Mouse (Mus musculus) thymus, adult 2 months (tissue): ENCODE measurements around the gene Lgr4.

ENCODE experiments used
- CTCF ChIP-seq: fragments of 200-500 bp; IDR thresholded peaks from 2 replicates; pipeline ENCODE4 v1.5.1; 2012; ENCODE audit warnings: mild to moderate bottlenecking, control low read depth, low read length, moderate library complexity, borderline replicate concordance; ENCODE audit not compliant: control insufficient read depth, poor library complexity, insufficient read depth; ENCODE audit errors: extremely low read depth
- POLR2A ChIP-seq: fragments of 200-500 bp; IDR thresholded peaks from 2 replicates; pipeline ENCODE4 v1.6.1; 2012; ENCODE audit warnings: mild to moderate bottlenecking, low read length, control low read depth, moderate library complexity; ENCODE audit not compliant: control insufficient read depth, poor library complexity, insufficient read depth; ENCODE audit errors: extremely low read depth

DNA sequence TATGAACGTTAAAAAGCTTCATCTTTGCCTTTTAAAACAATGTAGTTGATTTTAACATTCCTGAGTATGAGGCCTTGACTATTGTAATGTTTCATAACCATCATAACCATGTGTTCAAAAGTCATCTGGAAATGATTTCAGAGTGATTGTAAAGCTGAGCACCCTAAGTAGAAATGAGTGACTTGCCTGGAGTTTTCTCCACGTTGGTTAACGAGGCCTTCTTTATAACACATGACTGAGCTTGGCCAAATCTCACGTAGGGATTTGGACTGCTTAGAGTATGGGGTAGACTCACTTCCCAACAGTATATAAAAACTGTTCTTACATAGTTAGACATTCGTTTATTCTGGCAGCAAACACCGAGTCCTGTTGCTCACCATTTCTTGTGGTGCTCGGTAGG is 55.5 kb downstream of the Lgr4 start:
- TF ChIP-seq POLR2A (no peak), CTCF (no peak)
